Mouse (Mus musculus): Measurements from ENCODE around the gene Olfr561.

Olfr561 gene

GRCm38 (mm10) chr7:102770921-102771320, at the start of gene Olfr561:
Gene Olfr561, plus strand, starts transcription at chr7:102771221.
- no peak for DNase-seq (ENCODE audit: extremely low read depth, insufficient read length, low spot score)

- DNase-seq (ENCODE audit: extremely low read depth, insufficient read length, low spot score) = no peak
Measured at GRCm38 (mm10) chr7:102727391-102727790, 43.6 kb upstream of the Olfr561 start, which contains the start of gene Olfr559. Gene Olfr559, minus strand, starts transcription at chr7:102727491.

- DNase-seq (ENCODE audit: extremely low read depth, insufficient read length, low spot score) = no peak
Measured at GRCm38 (mm10) chr7:102733793-102734192, 37.2 kb upstream of the Olfr561 start.

- DNase-seq (ENCODE audit: extremely low read depth, insufficient read length, low spot score) = no peak
Measured at GRCm38 (mm10) chr7:102737705-102738104, 33.3 kb upstream of the Olfr561 start.

GRCm38 (mm10) chr7:102752086-102752485, 18.9 kb upstream of the Olfr561 start:
- no peak for DNase-seq (ENCODE audit: extremely low read depth, insufficient read length, low spot score)

- DNase-seq (ENCODE audit: extremely low read depth, insufficient read length, low spot score) = no peak
Measured at GRCm38 (mm10) chr7:102759266-102759665, 11.8 kb upstream of the Olfr561 start, which contains the start of the genes Olfr560 and Olfr78. Gene Olfr560, minus strand, starts transcription at chr7:102759366. Gene Olfr78, minus strand, starts transcription at chr7:102759471.

GRCm38 (mm10) chr7:102803180-102803579, 32.2 kb downstream of the Olfr561 start, which contains the start of gene Olfr564:
Gene Olfr564, plus strand, starts transcription at chr7:102803480.
- DNase-seq (ENCODE audit: extremely low read depth, insufficient read length, low spot score) = no peak

All from 3134 (cell line).